ENCODE assay signal across 14 mouse cellular contexts in the genomic region with DNA sequence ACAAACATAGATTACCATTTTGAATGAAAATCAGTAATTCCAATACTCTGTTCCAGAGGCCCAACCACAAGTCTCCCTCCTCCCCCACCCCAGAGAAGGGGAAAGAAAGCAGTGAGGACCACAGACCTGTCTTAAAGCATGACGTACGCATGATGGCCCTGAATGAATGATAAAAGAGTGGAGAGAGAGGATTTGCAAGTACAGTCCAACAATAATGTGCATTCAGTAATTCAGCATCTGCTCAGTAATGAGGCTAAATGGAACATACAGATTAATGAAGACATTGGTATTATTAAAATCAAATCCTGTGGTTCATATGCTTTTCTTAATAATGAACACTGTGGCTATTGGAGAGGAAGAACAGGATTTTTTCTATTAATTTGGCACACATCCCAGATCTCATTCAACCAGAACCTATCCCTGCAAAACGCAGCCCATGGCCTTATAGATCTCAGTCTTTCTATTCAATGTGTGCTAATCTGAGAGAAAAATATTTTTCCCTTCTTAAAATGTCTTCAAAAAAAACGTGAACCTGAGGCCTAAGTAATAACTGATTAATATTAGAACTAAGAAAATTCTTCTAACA.
DNase-seq lines count a peak whose midpoint lies in the region; ATAC-seq lines count a peak whose summit lies in the region.
"Had no signal": no experiment of that assay in that cellular context is flagged by ENCODE, and none has a peak within 500 bp of the region (broad histone marks: within the 10 kb centered on the region; RNA-seq: fewer than 3 reads in every experiment).

No protein-coding gene starts in this region.

- no peaks in the 10 kb centered on the region for H3K4me1 ChIP-seq in embryonic facial prominence, embryonic 14.5 days (ENCODE audit: control insufficient read depth, insufficient read depth, low read length)
- no peaks in the 10 kb centered on the region for H3K4me1 ChIP-seq in embryonic facial prominence, embryonic 10.5 days
- peaks cover 9% of the 10 kb centered on the region for H3K4me1 ChIP-seq in hindbrain, embryonic 13.5 days (replicated peaks)
- peaks cover 6% of the 10 kb centered on the region; the same call in 1 of the 2 replicates for H3K4me1 ChIP-seq in neural tube, embryonic 12.5 days
- H3K4me1 ChIP-seq in heart, embryonic 10.5 days = no peaks in the 10 kb centered on the region
- H3K4me1 ChIP-seq: intestine, embryonic 15.5 days; limb, embryonic 12.5 days had no signal

- no peaks in the 10 kb centered on the region for H3K9me3 ChIP-seq in embryonic facial prominence, embryonic 14.5 days (ENCODE audit: control insufficient read depth, low read length)
- H3K9me3 ChIP-seq in embryonic facial prominence, embryonic 10.5 days = no peaks in the 10 kb centered on the region
- no peaks in the 10 kb centered on the region for H3K9me3 ChIP-seq in hindbrain, embryonic 13.5 days
- no peaks in the 10 kb centered on the region for H3K9me3 ChIP-seq in neural tube, embryonic 12.5 days
- no peaks in the 10 kb centered on the region for H3K9me3 ChIP-seq in heart, embryonic 10.5 days
- H3K9me3 ChIP-seq: intestine, embryonic 15.5 days; limb, embryonic 12.5 days had no signal

- no peak overlapping the region for H3K4me3 ChIP-seq in embryonic facial prominence, embryonic 14.5 days (ENCODE audit: low read depth, low read length)
- no peak overlapping the region for H3K4me3 ChIP-seq in embryonic facial prominence, embryonic 10.5 days
- no peak overlapping the region for H3K4me3 ChIP-seq in hindbrain, embryonic 13.5 days
- H3K4me3 ChIP-seq in neural tube, embryonic 12.5 days = no peak overlapping the region
- no peak overlapping the region for H3K4me3 ChIP-seq in heart, embryonic 10.5 days
- H3K4me3 ChIP-seq: intestine, embryonic 15.5 days; limb, embryonic 12.5 days had no signal

- H3K27me3 ChIP-seq in embryonic facial prominence, embryonic 14.5 days (replicated peaks; ENCODE audit: control insufficient read depth, insufficient read depth, low read length) = no peaks in the 10 kb centered on the region
- 0 out of 2 replicates have a peak, but pooled peaks cover 10% of the 10 kb centered on the region for H3K27me3 ChIP-seq in embryonic facial prominence, embryonic 10.5 days (replicated peaks; ENCODE audit: low read depth, poor library complexity, severe bottlenecking)
- peaks cover 23% of the 10 kb centered on the region for H3K27me3 ChIP-seq in hindbrain, embryonic 13.5 days
- H3K27me3 ChIP-seq in neural tube, embryonic 12.5 days (replicated peaks) = no peaks in the 10 kb centered on the region; the same call in 1 of the 2 replicates
- H3K27me3 ChIP-seq in heart, embryonic 10.5 days (ENCODE audit: insufficient read depth, poor library complexity, severe bottlenecking) = no peaks in the 10 kb centered on the region
- H3K27me3 ChIP-seq: intestine, embryonic 15.5 days; limb, embryonic 12.5 days had no signal

- peak; percentile 45 for DNase-seq in embryonic facial prominence, embryonic 14.5 days (ENCODE audit: low spot score)
- DNase-seq in embryonic facial prominence, embryonic 10.5 days (ENCODE audit: low spot score) = no peak
- DNase-seq in cerebellum, postnatal 14 days = peak; percentile 40 to 64
- DNase-seq in frontal cortex, adult 2 months (ENCODE audit: extremely low spot score in 1 of 2, low spot score in 1 of 2) = no peak
- DNase-seq in heart, embryonic 10.5 days (ENCODE audit: low spot score) = no peak
- no peak for DNase-seq in layer of hippocampus, postnatal 36 days
- DNase-seq: kidney, postnatal 14 days; liver, postnatal 0 days; right cerebral cortex, postnatal 4 days; thymus, postnatal 14 days had no signal

- no peak overlapping the region for H3K4me2 ChIP-seq in embryonic facial prominence, embryonic 14.5 days (ENCODE audit: low read depth, low read length)
- no peak overlapping the region for H3K4me2 ChIP-seq in hindbrain, embryonic 13.5 days
- H3K4me2 ChIP-seq in neural tube, embryonic 12.5 days (replicated peaks) = no peak overlapping the region; the same call in 1 of the 2 replicates
- H3K4me2 ChIP-seq: intestine, embryonic 15.5 days; limb, embryonic 12.5 days had no signal

- no peak overlapping the region for H3K9ac ChIP-seq in embryonic facial prominence, embryonic 14.5 days (ENCODE audit: low read depth, low read length)
- H3K9ac ChIP-seq in hindbrain, embryonic 13.5 days = no peak overlapping the region
- H3K9ac ChIP-seq in neural tube, embryonic 12.5 days = no peak overlapping the region
- H3K9ac ChIP-seq: intestine, embryonic 15.5 days; limb, embryonic 12.5 days; liver, postnatal 0 days had no signal

- peak; percentile 64; the same call in 1 of the 2 replicates for ATAC-seq in embryonic facial prominence, embryonic 14.5 days (ENCODE audit: low read depth)
- peak; percentile 73 for ATAC-seq in hindbrain, embryonic 13.5 days (ENCODE audit: low FRiP score)
- ATAC-seq in neural tube, embryonic 12.5 days (ENCODE audit: low FRiP score, low read depth) = peak; percentile 65
- ATAC-seq: intestine, embryonic 15.5 days; liver, postnatal 0 days had no signal

- H3K36me3 ChIP-seq in embryonic facial prominence, embryonic 14.5 days (ENCODE audit: control insufficient read depth, insufficient read depth, low read length) = no peaks in the 10 kb centered on the region
- no peaks in the 10 kb centered on the region for H3K36me3 ChIP-seq in embryonic facial prominence, embryonic 10.5 days (replicated peaks)
- H3K36me3 ChIP-seq in hindbrain, embryonic 13.5 days = no peaks in the 10 kb centered on the region
- no peaks in the 10 kb centered on the region for H3K36me3 ChIP-seq in neural tube, embryonic 12.5 days
- no peaks in the 10 kb centered on the region for H3K36me3 ChIP-seq in heart, embryonic 10.5 days
- H3K36me3 ChIP-seq: intestine, embryonic 15.5 days; limb, embryonic 12.5 days had no signal

- H3K27ac ChIP-seq in embryonic facial prominence, embryonic 14.5 days (replicated peaks; ENCODE audit: low read depth, low read length) = no peak overlapping the region
- no peak overlapping the region for H3K27ac ChIP-seq in embryonic facial prominence, embryonic 10.5 days (replicated peaks)
- H3K27ac ChIP-seq in hindbrain, embryonic 13.5 days = peak overlapping the region; percentile 80
- H3K27ac ChIP-seq in neural tube, embryonic 12.5 days = no peak overlapping the region
- no peak overlapping the region for H3K27ac ChIP-seq in heart, embryonic 10.5 days
- H3K27ac ChIP-seq: intestine, embryonic 15.5 days; limb, embryonic 12.5 days had no signal

- 50% methylated on average over 4 of the region's 4 CpGs for WGBS in embryonic facial prominence, embryonic 14.5 days
- WGBS in embryonic facial prominence, embryonic 10.5 days = 71% methylated on average over 4 of the region's 4 CpGs
- 29% methylated on average over 4 of the region's 4 CpGs for WGBS in hindbrain, embryonic 13.5 days
- 36% methylated on average over 4 of the region's 4 CpGs for WGBS in neural tube, embryonic 12.5 days
- 67% methylated on average over 4 of the region's 4 CpGs for WGBS in heart, embryonic 10.5 days

Comparison
In these comparisons a context has a peak if more than half of its experiments do, and no peak if none do; other contexts are left out.
1. DNase-seq: peak in embryonic facial prominence, embryonic 14.5 days (single experiment) and cerebellum, postnatal 14 days (2 of 2); none in embryonic facial prominence, embryonic 10.5 days (single experiment), frontal cortex, adult 2 months (0 of 2), heart, embryonic 10.5 days (single experiment) and layer of hippocampus, postnatal 36 days (0 of 2).
2. Peak in every context shown above with its lines, with median percentiles within 50 percentile points of each other: ATAC-seq.